Mouse (Mus musculus): Measurements from ENCODE around the gene E2f7.
A peak's percentile ranks its signal among the peaks of the same experiment; 100 is the strongest.

Gene E2f7

GRCm38 (mm10) chr10:110744686-110745639 lies at the start of gene E2f7:
Gene E2f7, plus strand, starts transcription at chr10:110745439.
- peak; percentile 94 for DNase-seq

GRCm38 (mm10) chr10:110701276-110701675 lies 44.0 kb upstream of the E2f7 start:
- no peak for DNase-seq

DNA sequence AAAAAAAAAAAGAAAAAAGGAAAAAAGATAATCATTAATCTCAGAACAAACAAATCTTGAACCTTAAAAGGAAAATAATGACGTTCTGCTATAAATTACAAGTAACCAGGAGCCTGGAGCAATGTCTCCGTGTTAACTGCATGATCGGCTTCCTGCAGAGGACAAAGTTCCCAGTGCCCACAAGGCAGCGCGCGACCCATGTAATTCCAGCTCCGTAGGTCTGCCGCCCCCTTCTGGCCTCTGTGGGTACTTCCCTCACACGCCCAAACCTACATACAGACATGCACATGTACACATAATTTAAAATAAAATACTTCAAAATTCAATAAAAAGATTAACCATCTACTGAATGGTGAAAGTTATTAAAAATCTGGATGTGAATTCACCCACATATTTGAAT lies 39.6 kb upstream of the E2f7 start:
- peak; percentile 13 for DNase-seq

GRCm38 (mm10) chr10:110707390-110708113 lies 37.7 kb upstream of the E2f7 start:
- no peak for DNase-seq

- peak; percentile 5 for DNase-seq
Measured at GRCm38 (mm10) chr10:110716887-110717286, 28.4 kb upstream of the E2f7 start.

DNA sequence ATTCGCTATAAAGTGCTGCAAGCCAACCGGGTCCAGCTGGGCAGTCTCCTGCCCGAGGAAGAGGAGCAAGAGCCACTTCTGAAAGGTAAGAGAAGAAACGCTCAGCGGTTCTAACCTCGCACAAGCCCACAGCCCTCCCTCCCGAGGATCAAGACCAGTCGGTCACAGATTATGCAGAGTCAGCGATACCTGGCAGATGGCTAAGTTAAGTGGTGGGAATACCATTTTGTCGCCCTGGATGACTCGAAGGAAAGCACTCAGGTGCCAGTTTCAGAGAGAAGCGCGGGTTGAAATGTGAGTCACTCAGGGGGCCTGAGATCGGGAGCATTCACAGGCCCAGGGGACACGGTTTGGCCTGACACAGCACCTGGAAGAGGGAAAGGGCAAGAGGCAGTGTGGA lies 18.8 kb upstream of the E2f7 start:
- no peak for DNase-seq

DNA sequence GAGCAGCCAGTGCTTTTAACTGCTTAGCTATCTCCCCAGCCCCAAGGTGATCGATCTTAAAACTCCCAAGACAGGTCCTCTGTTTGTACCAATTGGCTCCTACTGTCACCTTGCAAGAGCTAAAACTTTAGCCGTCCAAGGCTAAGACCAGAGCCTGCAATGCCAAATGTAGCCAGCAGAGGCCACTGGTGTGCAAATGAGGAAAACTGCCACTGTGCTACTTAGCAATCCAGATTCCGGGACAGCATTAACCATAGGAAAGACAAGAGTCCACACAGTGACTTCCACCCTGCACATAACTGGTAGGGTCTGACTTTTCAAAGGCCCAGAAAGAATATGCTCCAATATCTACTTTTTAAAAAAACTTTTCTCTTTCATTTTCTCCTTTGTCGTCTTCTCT lies 17.4 kb upstream of the E2f7 start:
- peak; percentile 70 for DNase-seq

DNA sequence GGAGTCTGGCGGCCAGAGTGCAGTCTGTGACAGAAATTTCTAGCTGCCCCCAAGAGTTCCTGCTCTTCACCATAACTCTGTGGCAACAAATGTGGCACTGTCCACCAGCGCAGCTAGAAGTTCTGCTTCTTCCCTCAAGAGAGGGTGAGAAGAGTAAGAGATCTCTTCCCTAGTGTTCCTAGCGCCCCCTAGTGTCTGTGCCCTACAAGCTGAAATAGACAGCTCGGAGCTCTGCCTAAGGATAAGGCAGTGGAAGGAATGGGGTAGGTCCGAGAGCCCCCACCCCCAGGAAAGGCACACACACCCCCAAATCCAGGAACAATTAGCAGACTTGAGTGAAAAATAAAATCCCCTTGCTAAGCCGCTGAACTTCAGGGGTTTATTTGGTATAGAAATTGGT lies 11.9 kb upstream of the E2f7 start:
- peak; percentile 86 for DNase-seq

- no peak for DNase-seq
Measured at GRCm38 (mm10) chr10:110743701-110744100, 1.5 kb upstream of the E2f7 start.

GRCm38 (mm10) chr10:110744120-110744519 lies 1.1 kb upstream of the E2f7 start:
- peak; percentile 4 for DNase-seq

DNA sequence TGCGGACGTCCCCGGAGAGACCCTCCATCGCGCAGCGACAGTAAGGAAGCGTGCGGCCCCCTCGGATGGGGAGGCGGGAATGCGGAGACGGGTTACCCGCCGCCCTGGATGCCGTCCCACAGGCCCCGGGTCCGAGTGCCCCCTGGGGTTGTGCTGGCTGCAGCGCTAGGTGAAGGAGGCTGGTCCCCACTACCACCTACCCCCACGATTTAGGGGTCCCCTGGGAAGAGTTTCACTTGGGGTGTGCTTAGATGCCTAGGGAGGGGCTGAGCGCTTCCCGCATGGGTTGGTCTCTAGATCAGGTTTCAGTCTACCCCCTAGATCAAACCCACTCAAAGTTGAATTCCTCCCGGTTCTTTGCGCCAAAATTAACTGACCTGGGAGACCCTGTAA lies 397 bp downstream of the E2f7 start:
- no peak for DNase-seq

DNA sequence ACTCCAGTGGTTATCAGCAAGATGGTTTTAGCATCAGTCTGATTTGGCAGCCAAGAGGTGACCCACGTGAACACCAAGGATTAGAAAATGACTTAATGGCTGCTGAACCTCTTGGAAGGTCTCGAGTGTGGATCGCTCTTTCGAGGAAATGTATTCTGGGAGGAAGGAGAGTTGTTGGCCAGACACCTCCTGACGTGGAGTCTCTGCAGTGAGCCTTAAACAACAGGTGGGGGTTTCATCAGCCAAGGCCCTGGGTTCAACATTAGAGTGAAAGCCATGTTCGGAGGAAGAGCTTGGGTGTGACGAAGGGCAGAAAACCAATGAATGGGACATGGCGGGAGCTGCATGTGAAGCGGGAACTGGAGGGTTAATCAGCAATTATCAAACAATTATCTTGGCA lies 3.8 kb downstream of the E2f7 start:
- no peak for DNase-seq

DNA sequence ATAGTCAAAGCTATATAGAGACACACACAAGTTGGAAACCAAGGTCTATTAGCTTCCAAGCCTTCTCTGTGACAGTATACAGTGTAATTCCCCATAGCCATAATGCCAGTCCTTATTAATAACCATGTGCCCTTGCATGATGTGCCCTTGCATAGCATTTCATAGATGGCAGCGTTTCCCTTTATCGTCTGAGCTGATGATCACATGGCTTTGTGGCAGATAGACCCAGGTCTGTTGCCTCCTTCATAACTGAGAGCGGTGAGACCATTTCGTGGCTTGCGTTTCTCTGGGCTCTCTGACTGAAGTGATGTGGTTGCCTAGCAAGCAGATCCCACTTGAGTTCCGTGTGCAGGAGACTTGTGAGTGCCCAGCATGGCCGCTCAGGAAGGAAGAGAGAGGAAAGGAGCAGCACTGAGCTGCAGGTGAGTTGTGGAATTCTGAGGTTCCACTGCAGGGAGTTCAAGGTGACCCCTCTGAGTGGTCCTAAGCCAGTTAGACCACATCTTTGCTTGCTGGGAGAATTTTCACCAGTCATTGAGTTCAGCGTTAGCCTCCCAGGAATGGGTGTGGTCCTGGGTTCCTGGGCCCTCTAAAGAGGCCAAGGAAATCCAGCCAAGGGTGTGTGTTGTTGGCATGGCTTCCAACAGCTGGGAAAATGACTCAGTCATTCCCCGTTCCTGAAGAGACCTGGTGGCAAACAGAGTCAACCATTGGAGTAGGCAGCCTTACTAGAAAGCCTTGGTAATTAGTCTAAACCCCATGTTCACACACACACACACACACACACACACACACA lies 4.5 kb downstream of the E2f7 start:
- DNase-seq: peak; percentile 18

- no peak for DNase-seq
Measured at GRCm38 (mm10) chr10:110752849-110753248, 7.6 kb downstream of the E2f7 start.

- no peak for DNase-seq
Measured at GRCm38 (mm10) chr10:110755556-110755955, 10.3 kb downstream of the E2f7 start.

GRCm38 (mm10) chr10:110756271-110756793 lies 11.1 kb downstream of the E2f7 start:
- no peak for DNase-seq

- peak; percentile 73 for DNase-seq
Measured at GRCm38 (mm10) chr10:110760552-110760951, 15.3 kb downstream of the E2f7 start.

- no peak for DNase-seq
Measured at GRCm38 (mm10) chr10:110762134-110762884, 17.1 kb downstream of the E2f7 start.

DNA sequence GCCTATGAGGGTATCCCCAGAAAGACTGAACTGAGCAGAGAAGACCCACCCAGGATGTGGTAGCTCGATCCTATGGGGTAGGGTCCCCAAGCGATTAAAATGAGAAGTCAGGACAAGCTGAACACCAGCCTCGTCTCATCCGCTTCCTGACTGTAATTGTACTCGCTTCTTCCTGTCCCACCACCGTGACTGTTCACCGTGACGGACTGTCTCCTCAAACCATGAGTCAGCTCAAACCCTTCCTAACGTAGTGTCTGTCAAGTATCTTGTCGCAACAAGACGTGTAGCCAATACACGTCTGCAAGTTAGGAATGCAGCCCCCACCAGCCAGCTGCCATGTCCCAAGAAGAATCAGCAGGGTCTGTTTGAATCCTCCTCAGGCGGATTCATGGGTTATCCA lies 18.2 kb downstream of the E2f7 start:
- no peak for DNase-seq

GRCm38 (mm10) chr10:110769538-110769937 lies 24.3 kb downstream of the E2f7 start:
- DNase-seq: no peak

DNA sequence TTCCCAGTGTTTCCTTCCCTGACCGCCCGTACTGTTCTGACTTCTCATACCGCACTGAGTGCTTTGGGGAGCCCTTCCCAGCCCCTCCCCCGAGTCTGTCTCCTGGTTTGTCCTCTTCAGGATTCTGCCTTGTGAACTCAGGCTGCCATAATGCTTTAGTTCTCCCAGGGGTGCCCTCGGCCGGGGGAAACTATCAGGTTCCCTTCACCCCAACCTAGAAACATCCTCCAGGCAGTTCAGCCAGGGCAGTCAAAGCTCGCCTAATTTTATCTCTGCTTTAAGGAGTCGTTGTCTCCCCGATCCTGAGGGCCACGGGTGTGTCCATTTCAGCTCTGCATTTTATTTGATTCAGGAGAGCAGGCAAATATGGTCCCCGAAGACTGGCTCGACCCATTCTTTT lies 28.0 kb downstream of the E2f7 start:
- no peak for DNase-seq

- no peak for DNase-seq
Measured at GRCm38 (mm10) chr10:110773878-110774277, 28.6 kb downstream of the E2f7 start.
